Mouse (Mus musculus) thymus, adult 2 months (tissue): ENCODE measurements around the gene Tspyl2. TPM values are rescaled to one million over a fixed set of nuclear protein-coding genes. Genes with fewer than 3 reads are reported as not detected.

ENCODE experiments used
- polyA plus RNA-seq: library from polyadenylated mRNA; depleted of rRNA; stranded (reverse); fragments of >200 nt; gene quantifications from 2 replicates; pipeline ENCODE4 v1.2.3, GENCODE M21; 2012; rRNA removed

The Tspyl2 gene
- polyA plus RNA-seq, 1 experiment: 34.6 TPM

Other genes starting within 250 kb of the Tspyl2 start
- gene Iqsec2, start 198.2 kb downstream of the Tspyl2 start, polyA plus RNA-seq: 6.0 and 9.7 TPM in 2 replicates
- gene Kdm5c, start 109.4 kb downstream of the Tspyl2 start, polyA plus RNA-seq: 92.5 and 114 TPM in 2 replicates
- 9.8 and 10.3 TPM in 2 replicates for gene Kantr, start 14.9 kb downstream of the Tspyl2 start, polyA plus RNA-seq
- gene Gpr173, start 26.3 kb upstream of the Tspyl2 start, polyA plus RNA-seq: 0.31 and 1.1 TPM in 2 replicates
- not detected in 2 replicates for gene Cldn34a, start 220.9 kb upstream of the Tspyl2 start, polyA plus RNA-seq